Mouse (Mus musculus) limb, embryonic 14.5 days (tissue): Measurements from ENCODE around the gene Tjap1. TPM values are rescaled to one million over a fixed set of nuclear protein-coding genes. Genes with fewer than 3 reads are reported as not detected.

ENCODE experiments used
- ATAC-seq: fragments of 200-750 bp; cut with Nextera tagmentation; 2 replicates; pipeline ENCODE4 v1.8.0; 2017; ENCODE audit warnings: low read depth, moderate number of reproducible peaks, moderate TSS enrichment; ENCODE audit not compliant: low FRiP score
- DNase-seq: peaks from one replicate; pipeline ENCODE4 v3.0.0-alpha.2; 2015; ENCODE audit warnings: low spot score
- H3K27ac ChIP-seq: fragments of 300-500 bp; sonication (generic); replicated peaks from 2 replicates; pipeline ENCODE4 v1.5.1; 2014; ENCODE audit warnings: low read depth, mild to moderate bottlenecking, low read length, moderate library complexity, mixed read lengths
- H3K27me3 ChIP-seq: fragments of 300-500 bp; sonication (generic); 2 replicates; pipeline ENCODE4 v1.6.1; 2014; ENCODE audit warnings: low read length, mixed read lengths; ENCODE audit not compliant: control insufficient read depth, insufficient read depth
- H3K36me3 ChIP-seq: fragments of 300-500 bp; sonication (generic); 2 replicates; pipeline ENCODE4 v1.6.1; 2014; ENCODE audit warnings: mild to moderate bottlenecking, low read length, moderate library complexity, mixed read lengths; ENCODE audit not compliant: control insufficient read depth, insufficient read depth
- H3K4me1 ChIP-seq: fragments of 300-500 bp; sonication (generic); 2 replicates; pipeline ENCODE4 v1.6.1; 2014; ENCODE audit warnings: antibody characterized with exemption, low read length, mixed read lengths; ENCODE audit not compliant: control insufficient read depth, insufficient read depth
- H3K4me2 ChIP-seq: fragments of 300-500 bp; sonication (generic); replicated peaks from 2 replicates; pipeline ENCODE4 v1.6.1; 2014; ENCODE audit warnings: low read depth, mild to moderate bottlenecking, low read length, moderate library complexity; ENCODE audit not compliant: severe bottlenecking
- H3K4me3 ChIP-seq: fragments of 300-500 bp; sonication (generic); replicated peaks from 2 replicates; pipeline ENCODE4 v1.5.1; 2014; ENCODE audit warnings: low read length
- H3K9ac ChIP-seq: fragments of 300-500 bp; sonication (generic); 2 replicates; pipeline ENCODE4 v1.6.1; 2014; ENCODE audit warnings: mild to moderate bottlenecking, low read depth, low read length, moderate library complexity; ENCODE audit not compliant: severe bottlenecking
- H3K9me3 ChIP-seq: fragments of 300-500 bp; sonication (generic); 2 replicates; pipeline ENCODE4 v1.6.1; 2016; ENCODE audit warnings: low read length; ENCODE audit not compliant: control insufficient read depth
- POLR2A ChIP-seq: fragments of 200-500 bp; IDR thresholded peaks from 2 replicates; pipeline ENCODE4 v1.8.0; 2012; ENCODE audit warnings: inconsistent platforms, mild to moderate bottlenecking, moderate library complexity, borderline replicate concordance; ENCODE audit not compliant: insufficient read depth, insufficient read length; ENCODE audit errors: extremely low read depth
- WGBS: fragments of 180-500 bp; shearing (Covaris S2); extraction: QIAGEN DNeasy Blood & Tissue Kit; methylation state at CpG from one replicate; pipeline ENCODE4 v1.1.7; 2014; 5-methylcytosine and 5-hydroxymethylcytosine counted together
- polyA plus RNA-seq, 2 experiments: library from polyadenylated mRNA; depleted of rRNA in 1 of 2; stranded (reverse) in 1 of 2; unstranded in 1 of 2; fragments of >200 nt; fragmentation: Nextera tagmentation in 1 of 2; extraction: Ambion mirVana in 1 of 2; gene quantifications; 2 replicates each; pipeline versions ENCODE4 v1.2.1 to v1.2.3; 2012 to 2014

Tjap1 gene
- polyA plus RNA-seq, 2 experiments: 50.6 to 117 TPM

GRCm38 (mm10) chr17:46265502-46265901 lies 17.3 kb downstream of the Tjap1 start:
- Histone ChIP-seq H3K36me3 (peaks cover 88% of the 10 kb centered on the region), H3K9me3 (no peaks in the 10 kb centered on the region), H3K9ac (no peak overlapping the region), H3K4me2 (no peak overlapping the region), H3K27ac (no peak overlapping the region), H3K4me3 (no peak overlapping the region), H3K27me3 (no peaks in the 10 kb centered on the region), H3K4me1 (no peaks in the 10 kb centered on the region)
- ATAC-seq (no peak), DNase-seq (no peak)
- no peak for TF ChIP-seq POLR2A
- WGBS: 60% methylated on average over 12 of the region's 12 CpGs

- Histone ChIP-seq H3K27me3 (no peaks in the 10 kb centered on the region), H3K9me3 (no peaks in the 10 kb centered on the region), H3K4me2 (no peak overlapping the region), H3K4me1 (no peaks in the 10 kb centered on the region), H3K4me3 (no peak overlapping the region), H3K36me3 (peaks cover 91% of the 10 kb centered on the region), H3K9ac (no peak overlapping the region), H3K27ac (no peak overlapping the region)
- 90% methylated on average over 5 of the region's 5 CpGs for WGBS
- no peak for TF ChIP-seq POLR2A
- DNase-seq (no peak), ATAC-seq (no peak)
These were observed 20.6 kb downstream of the Tjap1 start for GRCm38 (mm10) chr17:46262201-46262694.

GRCm38 (mm10) chr17:46259675-46260074 lies 23.2 kb downstream of the Tjap1 start:
- Histone ChIP-seq H3K9me3 (no peaks in the 10 kb centered on the region), H3K9ac (no peak overlapping the region), H3K4me2 (no peak overlapping the region), H3K4me3 (no peak overlapping the region), H3K4me1 (no peaks in the 10 kb centered on the region), H3K27ac (no peak overlapping the region), H3K27me3 (peaks cover 9% of the 10 kb centered on the region), H3K36me3 (peaks cover 79% of the 10 kb centered on the region)
- DNase-seq (no peak), ATAC-seq (no peak)
- no peak for TF ChIP-seq POLR2A
- WGBS: 86% methylated on average over 14 of the region's 17 CpGs

- no peak for DNase-seq
- no peak overlapping the region for H3K4me2 ChIP-seq
- H3K9me3 ChIP-seq: no peaks in the 10 kb centered on the region
- H3K4me3 ChIP-seq: no peak overlapping the region
- no peak for TF ChIP-seq POLR2A
- ATAC-seq: no peak
- 0 out of 2 replicates have a peak, but pooled peaks cover 4% of the 10 kb centered on the region for H3K4me1 ChIP-seq
- peaks cover 67% of the 10 kb centered on the region for H3K36me3 ChIP-seq
- no peak overlapping the region for H3K27ac ChIP-seq
- 90% methylated on average over 30 of the region's 30 CpGs for WGBS
- H3K9ac ChIP-seq: no peak overlapping the region
- peaks cover 17% of the 10 kb centered on the region for H3K27me3 ChIP-seq
These were observed 24.4 kb downstream of the Tjap1 start for GRCm38 (mm10) chr17:46258279-46259053.

- peaks cover 17% of the 10 kb centered on the region for H3K27me3 ChIP-seq
- peaks cover 56% of the 10 kb centered on the region for H3K36me3 ChIP-seq
- 29% methylated on average over 6 of the region's 6 CpGs for WGBS
- H3K27ac ChIP-seq: no peak overlapping the region
- no peak overlapping the region for H3K9ac ChIP-seq
- H3K4me2 ChIP-seq: no peak overlapping the region
- no peak overlapping the region for H3K4me3 ChIP-seq
- no peaks in the 10 kb centered on the region for H3K9me3 ChIP-seq
- ATAC-seq (no peak), DNase-seq (no peak)
- H3K4me1 ChIP-seq: 0 out of 2 replicates have a peak, but pooled peaks cover 7% of the 10 kb centered on the region
- no peak for TF ChIP-seq POLR2A
These were observed 27.7 kb downstream of the Tjap1 start for GRCm38 (mm10) chr17:46255147-46255546.

GRCm38 (mm10) chr17:46254106-46254505 lies 28.7 kb downstream of the Tjap1 start:
- no peak for DNase-seq
- ATAC-seq: peak; percentile 28
- H3K9ac ChIP-seq: peak overlapping the region; percentile 57
- H3K27me3 ChIP-seq: peaks cover 17% of the 10 kb centered on the region
- H3K4me3 ChIP-seq: peak overlapping the region; percentile 67
- peaks cover 56% of the 10 kb centered on the region for H3K36me3 ChIP-seq
- 1% methylated on average over 29 of the region's 54 CpGs for WGBS
- H3K27ac ChIP-seq: no peak overlapping the region
- H3K9me3 ChIP-seq: no peaks in the 10 kb centered on the region
- H3K4me2 ChIP-seq: peak overlapping the region; percentile 100
- TF ChIP-seq POLR2A: no peak
- peaks cover 8% of the 10 kb centered on the region; the same call in 1 of the 2 replicates for H3K4me1 ChIP-seq
